In the genomic region with DNA sequence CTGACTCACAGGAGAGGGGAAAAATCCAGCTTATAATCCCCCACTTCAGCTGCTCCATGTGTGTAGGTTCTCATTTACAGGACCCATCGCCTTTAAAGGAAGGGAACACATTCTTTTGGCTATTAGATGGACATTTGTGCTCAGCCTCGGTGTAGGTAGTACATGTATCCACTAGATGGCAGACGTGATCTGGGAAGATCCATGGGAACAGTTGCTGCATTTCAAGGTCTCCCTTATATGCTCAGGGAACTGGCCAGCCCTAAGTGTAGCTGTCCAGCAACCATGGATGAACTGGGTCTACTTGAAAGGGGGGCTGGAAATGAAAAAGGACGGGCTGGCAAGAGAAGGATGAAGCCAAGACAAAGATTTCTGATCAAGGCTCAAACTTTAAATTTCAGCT, we compare ENCODE assay signal across 8 mouse cellular contexts.
DNase-seq lines count a peak whose midpoint lies in the region; ATAC-seq and TF ChIP-seq lines count a peak whose summit lies in the region.

No protein-coding gene starts in this region.

- H3K9ac ChIP-seq in heart, embryonic 11.5 days (ENCODE audit: low read depth, low read length) = no peak overlapping the region
- H3K9ac ChIP-seq in heart, postnatal 0 days (replicated peaks; ENCODE audit: low read depth, low read length) = no peak overlapping the region
- no peak overlapping the region for H3K9ac ChIP-seq in lung, embryonic 16.5 days (ENCODE audit: low read length)

- H3K36me3 ChIP-seq in heart, embryonic 11.5 days (ENCODE audit: control insufficient read depth, insufficient read depth, low read length) = no peaks in the 10 kb centered on the region
- no peaks in the 10 kb centered on the region for H3K36me3 ChIP-seq in heart, postnatal 0 days (replicated peaks; ENCODE audit: control insufficient read depth, insufficient read depth, low read length)
- no peaks in the 10 kb centered on the region for H3K36me3 ChIP-seq in lung, embryonic 16.5 days (ENCODE audit: control insufficient read depth, insufficient read depth, low read length)

- peak; percentile 14 for DNase-seq in heart, adult 8-10 months (ENCODE audit: low spot score)
- DNase-seq in heart, postnatal 0 days (ENCODE audit: low spot score) = peak; percentile 63
- peak; percentile 70 for DNase-seq in layer of hippocampus, adult 11-12 months (ENCODE audit: low spot score)
- DNase-seq in retina, postnatal 1 day = peak; percentile 81
- no peak for DNase-seq in thymus, postnatal 10 days (ENCODE audit: low spot score in 2 of 2)

- TF ChIP-seq CTCF in heart, postnatal 0 days (IDR thresholded peaks at IDR 0.05; ENCODE audit: low read depth) = peak; percentile 80

- no peak overlapping the region for H3K4me2 ChIP-seq in heart, embryonic 11.5 days
- H3K4me2 ChIP-seq in heart, postnatal 0 days (ENCODE audit: low read depth, low read length) = no peak overlapping the region
- H3K4me2 ChIP-seq in lung, embryonic 16.5 days (ENCODE audit: low read depth, low read length) = no peak overlapping the region

- no peak overlapping the region for H3K27ac ChIP-seq in heart, embryonic 11.5 days (ENCODE audit: low read depth, low read length)
- H3K27ac ChIP-seq in heart, postnatal 0 days (ENCODE audit: low read depth) = no peak overlapping the region
- H3K27ac ChIP-seq in lung, embryonic 16.5 days (ENCODE audit: low read length) = no peak overlapping the region

- no peaks in the 10 kb centered on the region for H3K9me3 ChIP-seq in heart, embryonic 11.5 days (replicated peaks; ENCODE audit: control insufficient read depth, low read length)
- no peaks in the 10 kb centered on the region for H3K9me3 ChIP-seq in heart, postnatal 0 days (replicated peaks; ENCODE audit: control insufficient read depth, low read length)
- no peaks in the 10 kb centered on the region for H3K9me3 ChIP-seq in lung, embryonic 16.5 days (ENCODE audit: control insufficient read depth, low read length)

- no peaks in the 10 kb centered on the region for H3K27me3 ChIP-seq in heart, embryonic 11.5 days (ENCODE audit: control insufficient read depth, insufficient read depth, low read length)
- no peaks in the 10 kb centered on the region for H3K27me3 ChIP-seq in heart, postnatal 0 days (ENCODE audit: control insufficient read depth, insufficient read depth, low read length)
- H3K27me3 ChIP-seq in lung, embryonic 16.5 days (ENCODE audit: control insufficient read depth, insufficient read depth, low read depth, low read length) = no peaks in the 10 kb centered on the region

- no peaks in the 10 kb centered on the region for H3K4me1 ChIP-seq in heart, embryonic 11.5 days (ENCODE audit: control insufficient read depth, insufficient read depth, low read length)
- H3K4me1 ChIP-seq in heart, postnatal 0 days (ENCODE audit: control insufficient read depth, insufficient read depth) = no peaks in the 10 kb centered on the region
- no peaks in the 10 kb centered on the region for H3K4me1 ChIP-seq in lung, embryonic 16.5 days (replicated peaks; ENCODE audit: control insufficient read depth, insufficient read depth, low read length)

- WGBS in heart, embryonic 11.5 days (ENCODE audit: insufficient replicate concordance) = 20% methylated on average over 4 of the region's 4 CpGs
- 17% methylated on average over 4 of the region's 4 CpGs for WGBS in heart, postnatal 0 days
- WGBS in lung, embryonic 16.5 days = 10% methylated on average over 4 of the region's 4 CpGs

- no peak for TF ChIP-seq EP300 in heart, postnatal 0 days (IDR thresholded peaks at IDR 0.05; ENCODE audit: low read depth)

- ATAC-seq in heart, embryonic 11.5 days (replicated peaks; ENCODE audit: insufficient number of reproducible peaks, low FRiP score, low TSS enrichment) = no peak
- peak; percentile 69 for ATAC-seq in common myeloid progenitor, adult 5-6 weeks (replicated peaks; ENCODE audit: low read depth, poor library complexity, severe bottlenecking)
- 0 out of 2 replicates have a peak, but pooled peaks have one; percentile 44 for ATAC-seq in heart, postnatal 0 days (ENCODE audit: insufficient read depth, low read depth)
- ATAC-seq in lung, embryonic 16.5 days (ENCODE audit: low read depth) = peak; percentile 56; the same call in 1 of the 2 replicates

- H3K4me3 ChIP-seq in heart, embryonic 11.5 days (ENCODE audit: low read depth, low read length) = no peak overlapping the region
- no peak overlapping the region for H3K4me3 ChIP-seq in heart, postnatal 0 days (ENCODE audit: low read depth, low read length)
- H3K4me3 ChIP-seq in lung, embryonic 16.5 days (ENCODE audit: low read length) = no peak overlapping the region

Comparison
In these comparisons a context has a peak if more than half of its experiments do, and no peak if none do; other contexts are left out.
1. DNase-seq: peak in heart, adult 8-10 months (single experiment), heart, postnatal 0 days (single experiment), layer of hippocampus, adult 11-12 months (single experiment) and retina, postnatal 1 day (single experiment); none in thymus, postnatal 10 days (0 of 2).